Mouse (Mus musculus): ENCODE measurements at regions not wholly inside any gene's neighbourhood (a gene's known extent, or its start where the extent isn't known, plus 50 kb on each side); places are given as distances from the start of the nearest gene placed in this dataset.

DNA sequence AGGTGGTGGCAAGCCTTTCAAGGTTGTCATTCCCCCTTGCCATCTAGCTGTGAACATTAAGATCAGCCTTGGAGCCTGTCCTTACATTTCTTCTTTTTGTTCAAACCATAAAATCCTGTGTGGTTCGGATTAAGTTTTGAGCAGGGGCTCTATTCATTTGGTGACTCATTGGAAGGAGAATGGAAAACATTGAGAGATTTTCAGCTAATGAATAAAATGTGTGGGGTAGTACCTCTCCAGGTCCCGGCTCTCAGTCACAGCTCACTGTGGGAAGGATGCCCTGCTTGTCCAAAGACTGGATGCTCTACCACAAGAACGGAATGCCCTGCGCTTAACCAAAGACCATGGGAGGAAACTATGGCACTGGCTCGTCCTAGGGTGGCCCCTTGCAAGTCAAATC, 56.3 kb upstream of the Cd44 start:
- TF ChIP-seq CTCF (IDR thresholded peaks at IDR 0.05; ENCODE audit: low read depth, low read length) (no peak), POLR2A (IDR thresholded peaks at IDR 0.05; ENCODE audit: borderline replicate concordance, low read depth, low read length) (no peak)
